Mouse (Mus musculus) myocyte (in vitro differentiated cells): ENCODE results near the gene Borcs6. TPM values are rescaled to one million over a fixed set of nuclear protein-coding genes. Genes with fewer than 3 reads are reported as not detected.
A peak's percentile ranks its signal among the peaks of the same experiment; 100 is the strongest.

ENCODE experiments used
- H3K27me3 ChIP-seq: one replicate; pipeline ENCODE4 v1.6.1; 2011; ENCODE audit not compliant: control insufficient read depth, insufficient read depth, insufficient read length
- H3K36me3 ChIP-seq: one replicate; pipeline ENCODE4 v1.6.1; 2011; ENCODE audit not compliant: control insufficient read depth, insufficient read depth
- H3K4me2 ChIP-seq: one replicate; pipeline ENCODE4 v1.6.1; 2011; ENCODE audit warnings: low read depth, control low read depth
- H3K4me3 ChIP-seq: one replicate; pipeline ENCODE4 v1.5.1; 2011; ENCODE audit warnings: mild to moderate bottlenecking, control low read depth, moderate library complexity
- H3K79me2 ChIP-seq: one replicate; pipeline ENCODE4 v1.6.1; 2011; ENCODE audit not compliant: control insufficient read depth, insufficient read depth
- H3ac ChIP-seq: one replicate; pipeline ENCODE4 v1.6.1; 2011; ENCODE audit not compliant: control insufficient read depth, insufficient read length
- CEBPB ChIP-seq: IDR thresholded peaks from 2 replicates; pipeline ENCODE4 v1.6.1; 2011; ENCODE audit warnings: mild to moderate bottlenecking, moderate library complexity; ENCODE audit not compliant: poor library complexity, insufficient read depth, severe bottlenecking
- E2F4 ChIP-seq: IDR thresholded peaks from one replicate; pipeline ENCODE4 v1.6.1; 2011; ENCODE audit warnings: mild to moderate bottlenecking, control low read depth, moderate library complexity; ENCODE audit not compliant: insufficient read depth
- MAX ChIP-seq: IDR thresholded peaks from one replicate; pipeline ENCODE4 v1.6.1; 2011; ENCODE audit warnings: low read depth, mild to moderate bottlenecking, control low read depth
- MYOD1 ChIP-seq, 3 experiments: IDR thresholded peaks; one replicate each; pipeline ENCODE4 v1.6.1; 2011; ENCODE audit warnings: control low read depth in 2 of 3, low read depth in 2 of 3, mild to moderate bottlenecking in 2 of 3, moderate library complexity in 1 of 3; ENCODE audit not compliant: insufficient read length in 2 of 3, control insufficient read depth in 1 of 3
- MYOG ChIP-seq, 3 experiments: IDR thresholded peaks; one replicate each; pipeline ENCODE4 v1.6.1; 2011; ENCODE audit warnings: control low read depth in 2 of 3, low read depth in 2 of 3, mild to moderate bottlenecking in 2 of 3; ENCODE audit not compliant: insufficient read length in 2 of 3, control insufficient read depth in 1 of 3, insufficient read depth in 1 of 3
- POLR2A ChIP-seq: IDR thresholded peaks from one replicate; pipeline ENCODE4 v1.6.1; 2011; ENCODE audit warnings: low read depth, mild to moderate bottlenecking, control low read depth, moderate library complexity; ENCODE audit not compliant: insufficient read length
- POLR2AphosphoS2 ChIP-seq: IDR thresholded peaks from one replicate; pipeline ENCODE4 v1.6.1; 2011; ENCODE audit warnings: low read depth, control low read depth; ENCODE audit not compliant: insufficient read length
- REST ChIP-seq: IDR thresholded peaks from one replicate; pipeline ENCODE4 v1.6.1; 2011; ENCODE audit warnings: mild to moderate bottlenecking, control low read depth, moderate library complexity; ENCODE audit not compliant: insufficient read depth, insufficient read length
- SRF ChIP-seq: IDR thresholded peaks from one replicate; pipeline ENCODE4 v1.6.1; 2011; ENCODE audit warnings: low read depth; ENCODE audit not compliant: control insufficient read depth, insufficient read length
- TCF12 ChIP-seq: IDR thresholded peaks from one replicate; pipeline ENCODE4 v1.6.1; 2011; ENCODE audit warnings: mild to moderate bottlenecking, control low read depth; ENCODE audit not compliant: poor library complexity, insufficient read depth, severe bottlenecking
- TCF3 ChIP-seq: IDR thresholded peaks from one replicate; pipeline ENCODE4 v1.6.1; 2011; ENCODE audit warnings: low read depth, control low read depth; ENCODE audit not compliant: insufficient read length
- USF1 ChIP-seq: IDR thresholded peaks from one replicate; pipeline ENCODE4 v1.6.1; 2011; ENCODE audit warnings: low read depth, mild to moderate bottlenecking, control low read depth, moderate library complexity
- polyA plus RNA-seq: library from polyadenylated mRNA; unstranded; fragments of >200 nt; fragmentation: generic; extraction: Trizol; gene quantifications from one replicate; pipeline ENCODE4 v1.2.1, GENCODE M21; 2012; ENCODE audit warnings: missing spikeins

Gene Borcs6
- polyA plus RNA-seq, 1 experiment = 27.2 TPM

DNA sequence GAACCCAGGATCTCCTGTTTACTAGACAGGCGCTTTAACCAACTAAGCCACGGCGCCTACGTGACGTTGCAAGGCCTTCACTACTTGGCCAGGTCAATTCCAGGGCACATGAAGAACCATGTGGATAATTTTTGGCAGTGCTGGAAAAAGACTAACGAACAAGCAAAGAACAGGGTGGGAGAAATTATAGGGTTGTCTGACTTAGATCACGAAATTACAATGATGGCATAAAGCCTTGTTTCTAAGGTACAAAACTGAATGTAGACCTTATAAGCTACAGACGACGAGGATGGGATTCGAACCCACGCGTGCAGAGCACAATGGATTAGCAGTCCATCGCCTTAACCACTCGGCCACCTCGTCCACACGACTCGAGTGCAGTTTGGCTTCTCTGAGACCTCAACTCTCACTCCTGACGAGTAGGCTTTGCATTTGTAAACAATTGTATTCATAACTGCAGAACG, 3.3 kb downstream of the Borcs6 start:
- Histone ChIP-seq H3K79me2 (peaks cover 19% of the 10 kb centered on the region), H3K36me3 (no peaks in the 10 kb centered on the region), H3ac (no peak overlapping the region), H3K27me3 (no peaks in the 10 kb centered on the region), H3K4me2 (peak overlapping the region; percentile 88), H3K4me3 (peak overlapping the region; percentile 66)
- no peak for TF ChIP-seq MYOD1 (IDR thresholded peaks at IDR 0.05; ENCODE audit: control insufficient read depth in 1 of 3, insufficient read length in 2 of 3, low read depth in 2 of 3)
- TF ChIP-seq E2F4 = peak; percentile 29
- TF ChIP-seq MYOG (IDR thresholded peaks at IDR 0.05; ENCODE audit: control insufficient read depth in 1 of 3, insufficient read depth in 1 of 3, insufficient read length in 2 of 3, low read depth in 2 of 3) = no peak
- no peak for TF ChIP-seq TCF3
- no peak for TF ChIP-seq POLR2A
- TF ChIP-seq SRF = peak; percentile 58
- TF ChIP-seq MAX = no peak

DNA sequence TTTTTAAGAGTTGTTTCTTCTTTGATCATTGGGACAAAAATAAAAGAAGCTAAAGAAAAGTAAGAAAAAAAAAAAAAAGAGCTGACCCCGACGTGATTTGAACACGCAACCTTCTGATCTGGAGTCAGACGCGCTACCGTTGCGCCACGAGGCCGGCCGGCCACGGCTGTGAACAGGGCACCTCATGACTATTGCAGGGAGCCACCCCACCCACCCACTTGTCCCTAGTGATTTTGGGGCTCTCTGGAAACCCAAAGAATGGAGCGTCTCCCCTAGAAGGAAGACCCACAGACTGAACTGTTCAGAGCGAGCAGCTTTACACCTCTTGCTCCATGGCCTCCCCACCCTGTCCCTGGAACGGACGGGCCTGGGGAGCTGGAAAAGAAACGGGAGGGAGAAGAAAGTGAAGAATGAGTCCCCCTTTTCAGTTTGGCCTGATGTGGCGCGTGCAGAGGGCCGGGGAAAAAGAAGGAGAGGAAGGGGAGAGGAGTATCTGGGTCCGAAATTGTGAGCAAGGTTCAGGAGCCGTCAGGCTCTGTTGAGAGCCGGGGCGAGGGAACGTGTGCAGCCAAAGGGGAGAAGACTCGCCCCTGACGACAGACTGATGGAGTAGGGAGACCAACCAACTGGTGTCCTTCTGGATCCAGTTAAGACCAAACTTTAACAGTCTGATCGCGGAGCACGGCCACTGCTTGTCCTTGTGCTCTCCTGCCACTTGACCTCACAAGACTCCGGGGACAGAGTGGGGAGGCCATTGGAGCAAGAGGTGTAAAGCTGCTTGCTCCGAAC, 4.1 kb downstream of the Borcs6 start:
- TF ChIP-seq MYOD1 (IDR thresholded peaks at IDR 0.05; ENCODE audit: control insufficient read depth in 1 of 3, insufficient read length in 2 of 3, low read depth in 2 of 3) (no peak), REST (no peak), TCF12 (no peak), USF1 (no peak), POLR2A (no peak), MAX (no peak), MYOG (IDR thresholded peaks at IDR 0.05; ENCODE audit: control insufficient read depth in 1 of 3, insufficient read depth in 1 of 3, insufficient read length in 2 of 3, low read depth in 2 of 3) (no peak), CEBPB (no peak), POLR2AphosphoS2 (no peak)
- Histone ChIP-seq H3K79me2 (peaks cover 11% of the 10 kb centered on the region), H3K36me3 (no peaks in the 10 kb centered on the region), H3K27me3 (no peaks in the 10 kb centered on the region), H3K4me3 (peak overlapping the region; percentile 66), H3ac (peak overlapping the region; percentile 18), H3K4me2 (peak overlapping the region; percentile 86)

- Histone ChIP-seq H3K4me2 (peak overlapping the region; percentile 86), H3K79me2 (peaks cover 10% of the 10 kb centered on the region), H3K36me3 (no peaks in the 10 kb centered on the region), H3ac (peak overlapping the region; percentile 18), H3K4me3 (peak overlapping the region; percentile 66), H3K27me3 (no peaks in the 10 kb centered on the region)
- TF ChIP-seq POLR2AphosphoS2 (no peak), TCF12 (no peak), MAX (no peak), USF1 (no peak), MYOD1 (IDR thresholded peaks at IDR 0.05; ENCODE audit: control insufficient read depth in 1 of 3, insufficient read length in 2 of 3, low read depth in 2 of 3) (no peak), E2F4 (no peak), TCF3 (no peak), SRF (no peak), REST (no peak), POLR2A (no peak), CEBPB (no peak), MYOG (IDR thresholded peaks at IDR 0.05; ENCODE audit: control insufficient read depth in 1 of 3, insufficient read depth in 1 of 3, insufficient read length in 2 of 3, low read depth in 2 of 3) (no peak)
These were observed 5.0 kb downstream of the Borcs6 start for GRCm38 (mm10) chr11:69064259-69065133.

- TF ChIP-seq REST = no peak
- no peak for TF ChIP-seq POLR2A
- no peak for TF ChIP-seq TCF12
- no peak for TF ChIP-seq SRF
- no peak for TF ChIP-seq TCF3
- TF ChIP-seq POLR2AphosphoS2 = no peak
- TF ChIP-seq MAX = no peak
- no peak for TF ChIP-seq USF1
- no peak overlapping the region for H3K4me3 ChIP-seq
- no peaks in the 10 kb centered on the region for H3K36me3 ChIP-seq
- no peak overlapping the region for H3ac ChIP-seq
- H3K27me3 ChIP-seq = no peaks in the 10 kb centered on the region
- H3K4me2 ChIP-seq = no peak overlapping the region
- H3K79me2 ChIP-seq = peaks cover 10% of the 10 kb centered on the region
These were observed 5.9 kb downstream of the Borcs6 start for GRCm38 (mm10) chr11:69065394-69065925.
